Mouse (Mus musculus) lung, postnatal 0 days (tissue): ENCODE measurements at regions not wholly inside any gene's neighbourhood (a gene's known extent, or its start where the extent isn't known, plus 50 kb on each side); places are given as distances from the start of the nearest gene placed in this dataset.
"Not testable (repeated sequence)": the region's sequence is repeated elsewhere in the genome, so short reads cannot be mapped to it uniquely, and the experiment has no call there.

Experiments used
- ATAC-seq: fragments of 200-750 bp; cut with Nextera tagmentation; 2 replicates; pipeline ENCODE4 v1.8.0; 2017; ENCODE audit warnings: moderate library complexity
- DNase-seq: peaks from one replicate; pipeline ENCODE4 v3.0.0-alpha.2; 2016; ENCODE audit warnings: low spot score
- H3K27ac ChIP-seq: fragments of 300-500 bp; sonication (generic); 2 replicates; pipeline ENCODE4 v1.5.1; 2014; ENCODE audit warnings: antibody characterized with exemption, mild to moderate bottlenecking, low read length, mixed read lengths
- H3K27me3 ChIP-seq: fragments of 300-500 bp; sonication (generic); replicated peaks from 2 replicates; pipeline ENCODE4 v1.6.1; 2014; ENCODE audit warnings: low read length, mixed read lengths; ENCODE audit not compliant: insufficient read depth
- H3K36me3 ChIP-seq: fragments of 300-500 bp; sonication (generic); 2 replicates; pipeline ENCODE4 v1.6.1; 2014; ENCODE audit warnings: low read length, mixed read lengths; ENCODE audit not compliant: insufficient read depth
- H3K4me1 ChIP-seq: fragments of 300-500 bp; sonication (generic); 2 replicates; pipeline ENCODE4 v1.6.1; 2014; ENCODE audit warnings: antibody characterized with exemption, low read depth, low read length, mixed read lengths; ENCODE audit not compliant: insufficient read depth
- H3K4me2 ChIP-seq: fragments of 300-500 bp; sonication (generic); replicated peaks from 2 replicates; pipeline ENCODE4 v1.6.1; 2014; ENCODE audit warnings: low read depth, mild to moderate bottlenecking, low read length, moderate library complexity, mixed read lengths
- H3K4me3 ChIP-seq: fragments of 300-500 bp; sonication (generic); 2 replicates; pipeline ENCODE4 v1.5.1; 2014; ENCODE audit warnings: low read depth, low read length
- H3K9ac ChIP-seq: fragments of 300-500 bp; sonication (generic); replicated peaks from 2 replicates; pipeline ENCODE4 v1.6.1; 2014; ENCODE audit warnings: low read depth, mild to moderate bottlenecking
- H3K9me3 ChIP-seq: fragments of 300-500 bp; sonication (generic); 2 replicates; pipeline ENCODE4 v1.6.1; 2016; ENCODE audit warnings: low read length, mixed read lengths
- CTCF ChIP-seq: IDR thresholded peaks from 2 replicates; pipeline ENCODE4 v1.5.1; 2016; ENCODE audit warnings: antibody characterized with exemption, mild to moderate bottlenecking
- EP300 ChIP-seq: IDR thresholded peaks from 2 replicates; pipeline ENCODE4 v1.6.1; 2016; ENCODE audit warnings: antibody characterized with exemption, mild to moderate bottlenecking, control low read depth
- WGBS: fragments of 180-500 bp; shearing (Covaris S2); extraction: QIAGEN DNeasy Blood & Tissue Kit; methylation state at CpG from one replicate; pipeline ENCODE4 v1.1.7; 2014; 5-methylcytosine and 5-hydroxymethylcytosine counted together

GRCm38 (mm10) chr3:72377387-72377786, 590.3 kb downstream of the Sis start:
- TF ChIP-seq CTCF (no peak), EP300 (no peak)
- Histone ChIP-seq H3K9ac (no peak overlapping the region), H3K4me1 (no peaks in the 10 kb centered on the region), H3K36me3 (no peaks in the 10 kb centered on the region), H3K4me2 (no peak overlapping the region), H3K27ac (no peak overlapping the region), H3K27me3 (no peaks in the 10 kb centered on the region), H3K9me3 (no peaks in the 10 kb centered on the region), H3K4me3 (no peak overlapping the region)
- no peak for DNase-seq
- WGBS: 67% methylated on average over 3 of the region's 3 CpGs
- ATAC-seq: no peak

GRCm38 (mm10) chr3:72359906-72360305, 607.8 kb downstream of the Sis start:
- DNase-seq: not testable (repeated sequence)

GRCm38 (mm10) chr3:72328066-72328465, 639.6 kb downstream of the Sis start:
- Histone ChIP-seq H3K27ac (no peak overlapping the region), H3K4me3 (no peak overlapping the region), H3K9me3 (no peaks in the 10 kb centered on the region), H3K27me3 (no peaks in the 10 kb centered on the region), H3K4me1 (no peaks in the 10 kb centered on the region), H3K9ac (no peak overlapping the region), H3K4me2 (no peak overlapping the region), H3K36me3 (no peaks in the 10 kb centered on the region)
- TF ChIP-seq CTCF: no peak
- no peak for TF ChIP-seq EP300
- ATAC-seq: no peak
- WGBS: 77% methylated on average over 1 of the region's 1 CpGs
- DNase-seq: no peak

More at GRCm38 (mm10) chr3:72359906-72360305, 607.8 kb downstream of the Sis start:
- not testable (repeated sequence) for H3K4me1 ChIP-seq, H3K9me3 ChIP-seq, ATAC-seq, H3K36me3 ChIP-seq, H3K9ac ChIP-seq, H3K4me2 ChIP-seq, H3K4me3 ChIP-seq, H3K27ac ChIP-seq, H3K27me3 ChIP-seq
- 47% methylated on average over 3 of the region's 4 CpGs for WGBS

GRCm38 (mm10) chr3:72323877-72324276, 643.8 kb downstream of the Sis start:
- DNase-seq: no peak
- TF ChIP-seq EP300 (no peak), CTCF (no peak)
- no peaks in the 10 kb centered on the region for H3K4me1 ChIP-seq
- H3K27me3 ChIP-seq: no peaks in the 10 kb centered on the region
- H3K9me3 ChIP-seq: no peaks in the 10 kb centered on the region
- no peak overlapping the region for H3K4me3 ChIP-seq
- H3K27ac ChIP-seq: no peak overlapping the region
- H3K36me3 ChIP-seq: no peaks in the 10 kb centered on the region
- no peak overlapping the region for H3K9ac ChIP-seq
- H3K4me2 ChIP-seq: no peak overlapping the region
- ATAC-seq: no peak

- TF ChIP-seq CTCF (no peak), EP300 (no peak)
- H3K4me3 ChIP-seq: no peak overlapping the region
- H3K27ac ChIP-seq: no peak overlapping the region
- H3K27me3 ChIP-seq: no peaks in the 10 kb centered on the region
- no peaks in the 10 kb centered on the region for H3K9me3 ChIP-seq
- DNase-seq: peak; percentile 54
- no peak overlapping the region for H3K4me2 ChIP-seq
- no peaks in the 10 kb centered on the region for H3K4me1 ChIP-seq
- H3K36me3 ChIP-seq: no peaks in the 10 kb centered on the region
- WGBS: 60% methylated on average over 4 of the region's 4 CpGs
- H3K9ac ChIP-seq: no peak overlapping the region
- ATAC-seq: peak; percentile 68
Measured at GRCm38 (mm10) chr3:72304654-72305053, 663.0 kb downstream of the Sis start.
